Mouse (Mus musculus): Measurements from ENCODE around the gene Vmn1r83. TPM values are rescaled to one million over a fixed set of nuclear protein-coding genes. Genes with fewer than 3 reads are reported as not detected.

Gene Vmn1r83
- not detected for polyA plus RNA-seq (2017; shearing (Covaris generic))

DNA sequence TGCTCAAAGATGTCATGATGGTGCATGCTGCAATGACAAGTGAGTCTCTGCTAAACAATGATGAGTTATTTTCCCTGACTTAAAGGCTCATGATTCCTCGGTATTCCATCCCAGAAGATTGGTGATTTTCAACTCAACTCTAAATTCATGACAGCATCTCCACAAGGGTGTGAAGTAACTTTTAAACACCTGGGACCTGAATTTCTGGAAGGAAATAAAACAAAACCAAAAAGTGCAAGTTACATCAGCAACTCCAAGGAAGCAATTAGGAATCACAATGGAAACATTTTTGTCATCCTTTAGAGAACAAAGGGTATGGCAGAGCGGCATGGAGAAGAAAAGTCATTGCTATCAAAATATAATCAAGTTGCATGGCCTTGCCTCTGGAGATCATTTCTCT lies at the start of gene Vmn1r83:
Vmn1r83 (minus strand) TSS at position 101 of the 400 bp plus-strand sequence.

DNA sequence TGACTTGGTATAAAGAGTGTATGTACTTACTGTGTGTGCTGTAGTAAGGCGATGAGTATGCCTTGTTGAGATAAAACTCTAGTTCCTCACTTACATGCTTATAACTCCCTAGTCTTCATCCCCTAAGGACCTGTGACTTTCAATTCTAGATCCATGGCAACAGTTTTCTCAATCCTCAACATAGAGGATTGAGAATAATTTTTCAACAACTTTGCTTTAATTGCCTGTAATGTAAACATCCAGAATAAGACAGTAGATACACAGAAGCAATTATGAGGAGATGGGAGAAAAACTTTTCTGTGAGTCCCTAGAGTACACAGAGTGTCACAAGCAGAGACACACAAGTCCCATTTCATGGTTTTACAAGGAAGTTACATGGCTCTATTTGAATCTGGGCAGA lies 39.9 kb upstream of the Vmn1r83 start, which contains the start of gene Vmn1r84:
Vmn1r84 (minus strand) TSS at position 101 of the 400 bp plus-strand sequence.

DNA sequence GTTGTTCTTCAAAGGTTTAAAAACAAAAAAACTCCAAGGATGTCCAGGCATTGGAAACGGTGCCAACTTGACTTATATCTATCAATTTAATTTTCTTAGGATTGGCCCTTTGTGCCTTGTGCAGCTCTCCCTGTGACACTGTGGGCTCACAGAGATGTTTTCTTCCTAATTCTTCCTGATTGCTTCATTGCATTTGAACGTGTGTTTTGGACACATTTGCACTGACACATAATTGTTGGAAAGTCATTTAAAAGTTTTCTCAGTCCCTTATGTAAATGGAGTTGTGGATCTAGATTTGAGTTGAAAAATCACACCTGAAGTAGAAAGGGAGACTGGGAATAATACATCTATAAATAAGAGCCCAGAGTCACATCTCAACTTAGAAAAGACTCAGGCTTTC lies 29.2 kb downstream of the Vmn1r83 start, which contains the start of gene Vmn1r82:
Vmn1r82 (plus strand) TSS at position 301 of the 400 bp plus-strand sequence.

Other genes starting within 250 kb of the Vmn1r83 start
- 0.22 TPM for gene Vmn1r78, start 179.2 kb downstream of the Vmn1r83 start, polyA plus RNA-seq (2017; shearing (Covaris generic))
- not detected for gene Vmn1r79, start 158.2 kb downstream of the Vmn1r83 start, polyA plus RNA-seq (2017; shearing (Covaris generic))
- not detected for gene Vmn1r80, start 140.2 kb downstream of the Vmn1r83 start, polyA plus RNA-seq (2017; shearing (Covaris generic))
- 0.02 TPM for gene Vmn1r81, start 61.2 kb downstream of the Vmn1r83 start, polyA plus RNA-seq (2017; shearing (Covaris generic))
- gene Vmn1r82, start 29.1 kb downstream of the Vmn1r83 start, polyA plus RNA-seq (2017; shearing (Covaris generic)): not detected
- not detected for gene Vmn1r84, start 39.8 kb upstream of the Vmn1r83 start, polyA plus RNA-seq (2017; shearing (Covaris generic))
- 4.8 TPM for gene Zfp551, start 93.3 kb upstream of the Vmn1r83 start, polyA plus RNA-seq (2017; shearing (Covaris generic))
- 13.3 TPM for gene Zfp606, start 148.8 kb upstream of the Vmn1r83 start, polyA plus RNA-seq (2017; shearing (Covaris generic))
- not detected for gene 2900092C05Rik, start 183.0 kb upstream of the Vmn1r83 start, polyA plus RNA-seq (2017; shearing (Covaris generic))

All from inflammation-experienced regulatory T-cells, adult 16 weeks (primary cell).